Comparison of ENCODE assay signal across 16 mouse cellular contexts in genomic region chr12:95675711-95676110, GRCm38 (mm10). TPM values are rescaled to one million over a fixed set of nuclear protein-coding genes. Genes with fewer than 3 reads are reported as not detected.
"Had no signal": no experiment of that assay in that cellular context is flagged by ENCODE, and none has a peak within 500 bp of the region (broad histone marks: within the 10 kb centered on the region; RNA-seq: fewer than 3 reads in every experiment).

No protein-coding gene starts in this region.

- H3K27me3 ChIP-seq: limb, embryonic 13.5 days; liver, embryonic 15.5 days; neural tube, embryonic 12.5 days had no signal

- DNase-seq: kidney, adult 8-10 months; kidney, postnatal 25 days; lung, postnatal 10 days; lung, postnatal 4 days; midbrain, embryonic 14.5 days; right cerebral cortex, postnatal 25 days; thymus, postnatal 4 days had no signal

- H3K27ac ChIP-seq: limb, embryonic 13.5 days; liver, embryonic 15.5 days; midbrain, embryonic 10.5 days; neural tube, embryonic 12.5 days had no signal

- H3K4me2 ChIP-seq: limb, embryonic 13.5 days; liver, embryonic 11.5 days; liver, embryonic 15.5 days; lung, embryonic 14.5 days; neural tube, embryonic 12.5 days had no signal

- H3K36me3 ChIP-seq: limb, embryonic 13.5 days; liver, embryonic 15.5 days; midbrain, embryonic 10.5 days; neural tube, embryonic 12.5 days had no signal

- H3K4me3 ChIP-seq: layer of hippocampus, adult 2 months; limb, embryonic 13.5 days; liver, embryonic 15.5 days; midbrain, embryonic 10.5 days; myocyte; neural tube, embryonic 12.5 days had no signal

- H3K9me3 ChIP-seq: limb, embryonic 13.5 days; liver, embryonic 15.5 days; midbrain, embryonic 10.5 days; neural tube, embryonic 12.5 days had no signal

- H3K9ac ChIP-seq: limb, embryonic 13.5 days; liver, embryonic 15.5 days; lung, embryonic 14.5 days; neural tube, embryonic 12.5 days had no signal

- H3K4me1 ChIP-seq: limb, embryonic 13.5 days; liver, embryonic 15.5 days; midbrain, embryonic 10.5 days; neural tube, embryonic 12.5 days had no signal

RNA-seq across cellular contexts. Expression of gene Flrt2, which starts 16.3 kb away (rescaled TPM):
- total RNA-seq: neutrophil, adult 5-6 weeks had no signal
